Mouse (Mus musculus) hindbrain, embryonic 13.5 days (tissue): ENCODE measurements around the gene Dab2ip. TPM values are rescaled to one million over a fixed set of nuclear protein-coding genes. Genes with fewer than 3 reads are reported as not detected.
A peak's percentile ranks its signal among the peaks of the same experiment; 100 is the strongest.

Experiments used
- ATAC-seq: fragments of 200-750 bp; cut with Nextera tagmentation; 2 replicates; pipeline ENCODE4 v1.8.0; 2017; ENCODE audit warnings: moderate TSS enrichment; ENCODE audit not compliant: low FRiP score
- H3K27ac ChIP-seq: fragments of 300-500 bp; sonication (generic); 2 replicates; pipeline ENCODE4 v1.5.1; 2015; ENCODE audit warnings: inconsistent platforms, mild to moderate bottlenecking, moderate library complexity
- H3K27me3 ChIP-seq: fragments of 300-500 bp; sonication (generic); 2 replicates; pipeline ENCODE4 v1.6.1; 2015; ENCODE audit warnings: mild to moderate bottlenecking, inconsistent platforms
- H3K36me3 ChIP-seq: fragments of 300-500 bp; sonication (generic); 2 replicates; pipeline ENCODE4 v1.6.1; 2015; ENCODE audit warnings: mild to moderate bottlenecking, inconsistent platforms
- H3K4me1 ChIP-seq: fragments of 300-500 bp; sonication (generic); replicated peaks from 2 replicates; pipeline ENCODE4 v1.6.1; 2015; ENCODE audit warnings: inconsistent platforms
- H3K4me2 ChIP-seq: fragments of 300-500 bp; sonication (generic); 2 replicates; pipeline ENCODE4 v1.6.1; 2015; ENCODE audit warnings: inconsistent platforms, mild to moderate bottlenecking, moderate library complexity
- H3K4me3 ChIP-seq: fragments of 300-500 bp; sonication (generic); 2 replicates; pipeline ENCODE4 v1.5.1; 2015; ENCODE audit warnings: mild to moderate bottlenecking, inconsistent platforms
- H3K9ac ChIP-seq: fragments of 300-500 bp; sonication (generic); 2 replicates; pipeline ENCODE4 v1.6.1; 2015; ENCODE audit warnings: mild to moderate bottlenecking, inconsistent platforms
- H3K9me3 ChIP-seq: fragments of 300-500 bp; sonication (generic); 2 replicates; pipeline ENCODE4 v1.6.1; 2016; ENCODE audit warnings: inconsistent platforms
- WGBS: fragments of 180-500 bp; shearing (Covaris S2); methylation state at CpG from one replicate; pipeline ENCODE4 v1.1.7; 2015; 5-methylcytosine and 5-hydroxymethylcytosine counted together
- polyA plus RNA-seq: library from polyadenylated mRNA; unstranded; fragments of >200 nt; fragmentation: Nextera tagmentation; extraction: Ambion mirVana; gene quantifications from 2 replicates; pipeline ENCODE4 v1.2.1, GENCODE M21; 2015

Gene Dab2ip
- 31.2 and 38.8 TPM in 2 replicates for polyA plus RNA-seq

DNA sequence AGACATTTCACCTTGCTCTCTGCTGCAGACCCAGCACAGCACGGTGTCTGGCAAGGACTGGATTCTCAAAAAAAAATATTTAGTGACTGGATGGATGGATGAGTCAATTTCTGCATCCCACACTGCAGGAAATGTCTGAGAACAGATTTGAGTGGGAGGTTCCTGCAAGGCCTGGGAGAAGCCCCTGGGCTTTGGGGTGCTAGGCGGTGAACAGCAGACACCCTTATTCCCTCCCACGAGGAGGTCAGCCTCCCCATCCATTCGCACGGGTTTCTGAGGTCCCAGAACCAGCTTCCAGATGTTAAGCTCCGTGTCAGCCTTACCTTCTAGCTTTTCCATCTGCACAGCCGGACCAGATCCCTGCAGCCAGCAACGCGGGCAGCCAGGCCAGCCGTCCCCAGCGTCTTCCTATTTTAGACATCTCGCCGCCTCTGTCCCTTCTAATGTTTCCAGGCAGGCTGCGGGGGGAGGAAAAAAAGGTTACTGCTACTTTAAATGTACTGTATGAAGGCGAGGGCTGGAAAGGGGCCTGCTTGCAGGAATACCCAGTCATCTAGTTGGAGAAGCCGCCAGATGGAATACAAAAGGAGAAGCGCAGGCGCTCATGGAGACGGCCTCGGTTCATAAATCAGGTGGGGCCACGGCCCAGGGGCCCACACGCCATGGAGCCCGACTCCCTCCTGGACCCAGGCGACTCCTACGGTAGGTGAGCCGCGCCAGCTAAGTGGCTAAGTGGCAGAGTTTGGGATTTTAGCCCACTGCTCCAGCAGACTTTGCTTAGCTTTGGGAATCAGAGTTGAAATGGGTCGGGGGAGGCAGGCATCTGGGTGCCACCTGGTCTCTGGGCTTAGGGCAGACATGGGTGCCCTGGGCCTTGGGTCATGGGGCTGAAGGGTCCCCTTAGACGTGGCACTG lies at the start of gene Dab2ip:
Dab2ip (plus strand) TSS at position 356 of the 915 bp plus-strand sequence.
- Histone ChIP-seq H3K4me1 (peaks cover 26% of the 10 kb centered on the region), H3K36me3 (no peaks in the 10 kb centered on the region), H3K27me3 (peaks cover 11% of the 10 kb centered on the region; the same call in 1 of the 2 replicates), H3K27ac (peak within 1 kb of the TSS; percentile 45), H3K4me3 (no peak within 1 kb of the TSS), H3K9ac (peak within 1 kb of the TSS; percentile 46; the same call in 1 of the 2 replicates), H3K9me3 (no peaks in the 10 kb centered on the region), H3K4me2 (no peak within 1 kb of the TSS)
- ATAC-seq, result peak; percentile 34; the same call in 1 of the 2 replicates
- 61% methylated on average over 29 of the region's 29 CpGs for WGBS

DNA sequence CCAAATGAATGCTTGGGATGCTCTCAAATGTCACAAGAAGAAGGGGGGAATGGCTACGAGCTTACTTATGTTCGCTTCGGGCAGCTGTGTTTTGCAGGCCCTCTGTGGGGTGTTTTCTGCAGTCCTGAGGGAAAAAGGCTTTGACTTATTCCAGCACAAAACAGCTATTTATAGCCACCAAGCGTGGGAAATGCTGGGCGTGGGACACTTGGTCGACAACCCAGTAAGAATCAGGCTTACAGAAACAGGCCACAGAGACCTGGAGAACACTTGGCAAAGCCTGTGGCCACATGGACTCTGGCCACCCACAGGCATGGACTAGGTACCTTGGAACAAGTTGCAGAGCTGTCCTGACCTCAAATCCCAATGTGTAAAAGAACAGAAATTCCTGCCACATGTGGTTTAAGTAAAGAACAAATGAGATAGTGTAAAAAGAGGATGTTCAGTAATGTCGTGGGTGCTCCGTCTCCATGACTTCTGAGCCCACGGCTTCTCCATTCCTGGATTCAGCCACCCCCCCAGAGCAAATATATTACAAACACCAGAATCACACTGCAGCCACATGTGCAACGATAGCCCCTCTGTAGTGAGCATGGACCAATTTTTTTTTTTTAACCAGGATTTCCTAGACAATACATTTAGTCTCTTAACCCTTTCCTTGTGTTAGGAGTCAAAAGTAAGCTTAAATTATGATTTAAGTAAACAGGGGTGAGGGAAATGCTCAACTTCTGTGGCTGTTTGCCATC lies 49.3 kb upstream of the Dab2ip start:
- Histone ChIP-seq H3K4me2 (no peak overlapping the region), H3K36me3 (no peaks in the 10 kb centered on the region), H3K27me3 (no peaks in the 10 kb centered on the region), H3K27ac (peak overlapping the region; percentile 66), H3K9ac (no peak overlapping the region), H3K9me3 (no peaks in the 10 kb centered on the region), H3K4me3 (no peak overlapping the region), H3K4me1 (peaks cover 34% of the 10 kb centered on the region)
- ATAC-seq, result no peak
- 57% methylated on average over 10 of the region's 10 CpGs for WGBS

DNA sequence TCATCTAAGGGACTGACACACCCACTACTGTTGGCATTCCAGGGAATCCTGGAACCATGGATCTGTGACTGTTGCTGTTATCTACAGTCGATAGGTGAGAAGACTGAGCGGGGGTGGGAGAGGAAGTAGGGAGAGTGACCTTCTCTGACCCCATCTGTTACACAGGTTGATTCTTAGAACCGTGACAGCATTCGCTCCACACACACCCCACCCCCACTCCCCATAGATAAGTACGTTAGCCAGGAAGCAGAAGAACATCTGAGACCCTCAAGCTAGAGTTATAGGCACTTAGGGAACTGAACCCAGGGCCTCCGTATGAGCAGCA lies 48.8 kb upstream of the Dab2ip start:
- WGBS, result 58% methylated on average over 6 of the region's 6 CpGs
- no peak overlapping the region for H3K27ac ChIP-seq

DNA sequence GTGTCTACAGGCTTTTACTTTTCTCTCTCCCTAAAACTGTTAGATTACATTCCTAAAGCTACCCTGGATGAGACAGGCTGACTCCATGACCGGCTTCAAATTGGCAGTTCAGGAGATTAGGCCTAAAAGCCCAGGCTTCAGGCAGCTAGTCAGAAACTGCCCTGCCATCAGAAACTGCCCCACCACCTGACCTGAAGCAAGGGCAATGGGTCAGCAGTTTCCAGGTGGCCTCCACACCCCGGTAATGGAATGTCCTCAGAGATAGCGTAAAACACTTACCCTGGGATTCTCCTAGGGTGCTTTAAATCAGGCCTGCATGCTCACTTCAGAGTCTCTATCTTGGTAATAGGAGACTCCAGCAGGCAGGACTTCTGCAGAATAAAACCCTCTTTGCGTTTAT lies 48.2 kb upstream of the Dab2ip start:
- Histone ChIP-seq H3K36me3 (no peaks in the 10 kb centered on the region), H3K9me3 (no peaks in the 10 kb centered on the region), H3K4me1 (peaks cover 43% of the 10 kb centered on the region), H3K9ac (no peak overlapping the region), H3K27me3 (no peaks in the 10 kb centered on the region), H3K4me3 (no peak overlapping the region), H3K27ac (no peak overlapping the region), H3K4me2 (no peak overlapping the region)
- WGBS, result 75% methylated on average over 4 of the region's 4 CpGs
- no peak for ATAC-seq

More for the DNA sequence above, 48.8 kb upstream of the Dab2ip start:
- Histone ChIP-seq H3K4me3 (no peak overlapping the region), H3K36me3 (no peaks in the 10 kb centered on the region), H3K4me2 (no peak overlapping the region), H3K4me1 (peaks cover 39% of the 10 kb centered on the region), H3K9ac (no peak overlapping the region), H3K9me3 (no peaks in the 10 kb centered on the region), H3K27me3 (no peaks in the 10 kb centered on the region)
- no peak for ATAC-seq

DNA sequence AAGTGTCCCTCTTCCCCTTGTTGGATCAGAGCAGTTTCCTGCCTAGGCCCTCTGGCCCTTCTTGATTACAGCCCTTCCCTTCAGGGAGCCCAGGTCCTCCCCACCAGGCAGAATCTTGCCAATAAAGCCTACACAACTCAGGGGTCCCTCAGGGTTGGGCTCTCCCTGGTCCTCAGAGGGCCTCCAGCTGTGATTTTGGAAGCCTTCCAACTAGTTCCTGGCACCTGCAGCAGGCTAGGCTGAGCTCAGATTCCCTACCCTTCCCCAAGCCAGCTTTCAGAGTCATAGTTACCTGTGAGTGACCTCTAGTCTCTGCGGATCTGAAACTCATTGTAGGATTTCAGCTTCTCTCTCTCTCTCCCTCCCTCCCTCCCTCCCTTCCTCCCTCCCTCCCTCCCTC lies 47.1 kb upstream of the Dab2ip start:
- Histone ChIP-seq H3K27me3 (no peaks in the 10 kb centered on the region), H3K4me1 (peaks cover 43% of the 10 kb centered on the region), H3K36me3 (no peaks in the 10 kb centered on the region), H3K27ac (no peak overlapping the region), H3K9ac (no peak overlapping the region), H3K4me3 (no peak overlapping the region), H3K4me2 (no peak overlapping the region), H3K9me3 (no peaks in the 10 kb centered on the region)
- no peak for ATAC-seq
- 68% methylated on average over 1 of the region's 1 CpGs for WGBS

DNA sequence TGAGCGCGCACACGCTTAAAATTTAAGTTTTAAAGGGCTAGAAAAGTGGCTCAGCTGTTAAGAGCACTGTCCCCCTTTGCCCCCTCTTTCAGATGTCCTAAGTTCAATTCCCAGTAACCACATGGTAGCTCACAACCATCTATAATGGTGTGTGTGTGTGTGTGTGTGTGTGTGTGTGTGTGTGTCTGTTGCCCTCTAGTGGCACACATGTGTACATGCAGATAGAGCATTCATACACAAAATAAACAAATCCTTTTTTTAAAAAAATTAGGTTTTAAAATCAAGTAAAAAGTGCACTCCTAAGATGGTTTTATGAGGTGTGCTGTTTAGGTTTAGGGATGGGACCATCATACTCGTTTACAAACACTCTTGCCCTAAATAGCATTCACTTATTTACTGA lies 45.8 kb upstream of the Dab2ip start:
- ATAC-seq, result no peak
- Histone ChIP-seq H3K36me3 (no peaks in the 10 kb centered on the region), H3K4me3 (no peak overlapping the region), H3K27me3 (no peaks in the 10 kb centered on the region), H3K4me1 (peaks cover 32% of the 10 kb centered on the region), H3K27ac (no peak overlapping the region), H3K4me2 (no peak overlapping the region), H3K9me3 (no peaks in the 10 kb centered on the region), H3K9ac (no peak overlapping the region)
- 97% methylated on average over 4 of the region's 4 CpGs for WGBS

DNA sequence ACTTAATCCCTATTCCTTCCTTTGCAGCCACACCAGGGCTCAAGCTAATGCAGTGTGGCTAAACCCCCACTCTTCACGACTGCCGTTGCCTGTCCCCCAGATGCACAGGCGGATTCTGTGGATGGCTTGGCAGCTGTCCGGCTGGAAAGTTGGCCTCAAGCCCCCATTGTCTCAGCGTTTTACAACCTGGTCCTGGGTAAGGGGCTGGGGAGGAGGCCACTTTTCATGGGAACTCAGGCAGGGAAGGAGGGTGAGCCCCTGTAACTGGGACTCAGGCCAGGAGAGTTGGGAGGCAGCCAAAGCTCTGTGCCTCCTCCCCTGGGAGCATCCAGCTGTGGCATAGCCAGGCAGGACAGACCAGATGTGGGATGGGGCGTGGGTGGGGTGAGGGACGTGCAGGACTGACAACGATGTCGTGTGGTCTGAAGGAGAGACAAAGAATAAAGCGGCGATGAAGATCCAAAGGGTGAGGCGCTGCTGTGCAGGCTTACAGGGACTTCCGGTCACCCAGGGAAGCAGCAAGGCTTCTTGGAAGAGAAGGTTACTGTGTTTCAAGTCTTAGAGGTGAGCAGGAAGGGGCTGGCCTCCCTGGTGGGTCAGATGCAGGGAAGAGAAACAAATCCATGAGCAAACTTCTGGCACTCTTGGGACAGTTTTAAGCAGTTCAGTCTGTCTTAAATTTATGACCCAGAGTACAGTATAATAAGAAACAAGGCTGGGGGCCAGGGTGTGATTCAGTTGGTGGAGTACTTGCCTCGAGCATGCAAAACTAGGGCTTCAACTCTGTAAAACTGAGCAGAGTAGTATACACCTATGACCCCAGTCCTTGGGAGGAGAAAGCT lies 43.8 kb upstream of the Dab2ip start:
- H3K4me2 ChIP-seq, result no peak overlapping the region
- 41% methylated on average over 14 of the region's 14 CpGs for WGBS

DNA sequence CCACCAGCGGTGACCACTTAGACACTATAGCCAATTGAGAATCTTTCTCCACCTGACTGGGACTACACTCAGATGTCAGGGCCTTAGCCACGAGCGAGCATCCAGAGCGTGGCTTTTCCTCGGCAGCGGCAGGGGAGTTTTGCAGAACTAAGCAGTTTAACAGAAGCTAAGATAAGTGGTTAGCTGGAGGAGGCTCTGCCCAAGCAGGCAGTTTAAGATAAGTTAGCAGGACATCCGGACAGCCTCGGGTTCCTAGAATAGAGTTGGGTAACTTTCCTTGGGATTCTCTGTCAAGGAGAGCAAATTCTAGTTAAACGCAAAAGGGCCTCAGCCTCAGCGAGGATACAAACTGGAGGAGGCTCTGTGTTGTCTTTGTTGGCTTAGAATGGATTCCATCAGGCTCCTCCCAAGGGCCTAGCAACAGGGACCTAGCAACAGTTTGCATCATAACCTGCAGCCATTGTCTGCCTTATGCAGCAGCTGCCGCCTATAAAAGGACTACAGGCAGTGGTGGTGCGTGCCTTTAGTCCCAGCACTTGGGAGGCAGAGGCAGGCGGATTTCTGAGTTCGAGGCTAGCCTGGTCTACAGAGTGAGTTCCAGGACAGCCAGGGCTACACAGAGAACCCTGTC lies 31.3 kb upstream of the Dab2ip start:
- H3K4me2 ChIP-seq, result no peak overlapping the region
- no peak overlapping the region for H3K9ac ChIP-seq
- H3K4me1 ChIP-seq, result no peaks in the 10 kb centered on the region
- no peaks in the 10 kb centered on the region for H3K27me3 ChIP-seq
- WGBS, result 88% methylated on average over 14 of the region's 14 CpGs
- H3K4me3 ChIP-seq, result no peak overlapping the region
- no peak overlapping the region for H3K27ac ChIP-seq
- no peaks in the 10 kb centered on the region for H3K9me3 ChIP-seq
- no peaks in the 10 kb centered on the region for H3K36me3 ChIP-seq
- no peak for ATAC-seq

More for the DNA sequence above, 43.8 kb upstream of the Dab2ip start:
- H3K9ac ChIP-seq, result no peak overlapping the region
- peaks cover 23% of the 10 kb centered on the region for H3K4me1 ChIP-seq
- no peak overlapping the region for H3K4me3 ChIP-seq
- H3K36me3 ChIP-seq, result no peaks in the 10 kb centered on the region
- H3K27me3 ChIP-seq, result no peaks in the 10 kb centered on the region
- peak overlapping the region; percentile 80 for H3K27ac ChIP-seq
- H3K9me3 ChIP-seq, result no peaks in the 10 kb centered on the region
- ATAC-seq, result peak; percentile 89

DNA sequence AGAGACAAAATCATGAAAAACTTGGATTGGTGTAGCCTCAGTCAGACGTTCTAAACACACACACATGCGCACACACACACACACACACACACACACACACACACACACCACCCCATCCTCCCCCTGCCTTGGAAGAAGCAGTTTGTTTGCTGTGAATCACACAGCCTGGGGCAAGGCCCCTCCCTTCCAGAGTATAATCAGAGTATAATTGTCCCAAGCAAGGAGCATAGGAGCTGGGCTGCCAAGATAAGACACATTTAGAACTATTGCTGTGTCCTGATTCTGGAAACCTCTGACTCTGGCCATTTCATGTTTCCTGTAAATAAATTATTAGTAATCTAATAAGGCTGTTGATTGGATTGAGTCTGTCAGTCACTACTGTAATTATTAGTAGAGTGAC lies 29.0 kb upstream of the Dab2ip start:
- H3K4me2 ChIP-seq, result no peak overlapping the region
- no peak for ATAC-seq
- no peaks in the 10 kb centered on the region for H3K36me3 ChIP-seq
- H3K9ac ChIP-seq, result no peak overlapping the region
- no peak overlapping the region for H3K4me3 ChIP-seq
- no peak overlapping the region for H3K27ac ChIP-seq
- H3K27me3 ChIP-seq, result no peaks in the 10 kb centered on the region
- WGBS, result 83% methylated on average over 2 of the region's 2 CpGs
- peaks cover 4% of the 10 kb centered on the region; the same call in 1 of the 2 replicates for H3K4me1 ChIP-seq
- H3K9me3 ChIP-seq, result no peaks in the 10 kb centered on the region

DNA sequence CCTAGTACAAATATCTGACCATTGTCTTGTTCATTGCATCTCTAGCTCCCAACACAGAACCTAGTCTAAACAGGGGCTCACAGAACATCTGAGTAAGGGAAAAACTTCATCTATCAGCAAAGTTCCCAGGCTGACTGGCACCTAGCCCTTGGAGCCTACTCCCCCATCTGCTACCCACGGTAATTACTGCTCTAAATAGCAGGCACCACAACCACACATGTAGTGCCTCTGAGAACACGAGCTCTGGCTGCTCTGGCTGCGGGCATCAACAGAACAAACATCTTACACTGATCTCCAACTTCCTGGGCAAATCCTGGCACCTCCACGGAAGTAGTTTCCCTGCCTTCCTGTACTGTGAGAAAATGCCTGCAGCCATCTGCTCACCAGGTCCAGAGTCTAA lies 28.2 kb upstream of the Dab2ip start:
- no peak for ATAC-seq
- WGBS, result 72% methylated on average over 4 of the region's 4 CpGs

DNA sequence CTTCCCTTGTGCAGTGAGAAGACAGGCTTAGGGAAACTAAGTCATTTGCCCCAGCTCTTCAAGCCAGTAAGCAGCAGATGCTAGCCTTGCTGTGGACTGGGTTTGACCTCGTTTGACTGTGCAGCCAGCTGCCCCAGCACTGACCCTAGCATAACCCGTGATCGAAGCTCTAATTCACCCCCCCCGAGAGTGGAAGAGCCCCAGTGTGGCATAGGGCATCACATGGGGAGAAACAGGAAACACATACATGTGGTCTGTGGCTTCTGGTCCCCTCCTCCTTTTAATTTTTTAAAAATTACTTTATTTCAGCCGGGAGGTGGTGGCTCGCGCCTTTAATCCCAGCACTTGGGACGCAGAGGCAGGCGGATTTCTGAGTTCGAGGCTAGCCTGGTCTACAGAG lies 27.3 kb upstream of the Dab2ip start:
- peaks cover 4% of the 10 kb centered on the region; the same call in 1 of the 2 replicates for H3K4me1 ChIP-seq
- 89% methylated on average over 10 of the region's 10 CpGs for WGBS
- no peaks in the 10 kb centered on the region for H3K36me3 ChIP-seq
- ATAC-seq, result no peak
- no peaks in the 10 kb centered on the region for H3K27me3 ChIP-seq
- no peak overlapping the region for H3K27ac ChIP-seq
- H3K9me3 ChIP-seq, result no peaks in the 10 kb centered on the region
- H3K4me2 ChIP-seq, result no peak overlapping the region
- no peak overlapping the region for H3K9ac ChIP-seq
- H3K4me3 ChIP-seq, result no peak overlapping the region

More for the DNA sequence above, 28.2 kb upstream of the Dab2ip start:
- Histone ChIP-seq H3K27me3 (no peaks in the 10 kb centered on the region), H3K4me2 (no peak overlapping the region), H3K4me3 (no peak overlapping the region), H3K36me3 (no peaks in the 10 kb centered on the region), H3K27ac (no peak overlapping the region), H3K9me3 (no peaks in the 10 kb centered on the region), H3K9ac (no peak overlapping the region), H3K4me1 (peaks cover 4% of the 10 kb centered on the region; the same call in 1 of the 2 replicates)
